Mouse (Mus musculus) MEL (cell line): ENCODE data around the gene Fbxw2. TPM values are rescaled to one million over a fixed set of nuclear protein-coding genes. Genes with fewer than 3 reads are reported as not detected.

Source experiments
- DNase-seq: peaks from one replicate; pipeline ENCODE4 v3.0.0; 2011; ENCODE audit warnings: low read depth, low spot score
- H3K27ac ChIP-seq: 2 replicates; pipeline ENCODE4 v1.5.1; 2012; ENCODE audit warnings: low read depth, mild to moderate bottlenecking, control low read depth, low read length, moderate library complexity; ENCODE audit not compliant: control insufficient read depth
- H3K27me3 ChIP-seq, 2 experiments: fragments of 150-350 bp in 1 of 2; sonication (generic) in 1 of 2; 2 replicates each; pipeline ENCODE4 v1.6.1; 2012; ENCODE audit warnings: low read length in 2 of 2, mild to moderate bottlenecking in 2 of 2, improper control_type of control experiment in 1 of 2, moderate library complexity in 1 of 2; ENCODE audit not compliant: insufficient read depth in 2 of 2, control insufficient read depth in 1 of 2
- H3K36me3 ChIP-seq, 2 experiments: 2 replicates each; pipeline ENCODE4 v1.6.1; 2012 to 2014; ENCODE audit warnings: low read length in 2 of 2, improper control_type of control experiment in 1 of 2, inconsistent platforms in 1 of 2, mild to moderate bottlenecking in 1 of 2; ENCODE audit not compliant: insufficient read depth in 2 of 2, control insufficient read depth in 1 of 2
- H3K4me1 ChIP-seq, 2 experiments: fragments of 150-350 bp in 1 of 2; sonication (generic) in 1 of 2; 2 replicates each; pipeline ENCODE4 v1.6.1; 2012; ENCODE audit warnings: low read length in 2 of 2, improper control_type of control experiment in 1 of 2, mild to moderate bottlenecking in 1 of 2; ENCODE audit not compliant: insufficient read depth in 2 of 2, control insufficient read depth in 1 of 2
- H3K4me3 ChIP-seq, 2 experiments: fragments of 150-350 bp in 1 of 2; sonication (generic) in 1 of 2; 2 replicates each; pipeline ENCODE4 v1.5.1; 2012; ENCODE audit warnings: low read depth in 2 of 2, low read length in 2 of 2, mild to moderate bottlenecking in 2 of 2, moderate library complexity in 2 of 2, control low read depth in 1 of 2, improper control_type of control experiment in 1 of 2; ENCODE audit not compliant: control insufficient read depth in 1 of 2, insufficient read depth in 1 of 2
- H3K79me2 ChIP-seq: 2 replicates; pipeline ENCODE4 v1.6.1; 2012; ENCODE audit warnings: mild to moderate bottlenecking, low read length, moderate library complexity; ENCODE audit not compliant: control insufficient read depth, poor library complexity, insufficient read depth
- H3K9ac ChIP-seq: 2 replicates; pipeline ENCODE4 v1.6.1; 2012; ENCODE audit warnings: low read depth, mild to moderate bottlenecking, control low read depth, low read length, moderate library complexity; ENCODE audit not compliant: control insufficient read depth, poor library complexity, severe bottlenecking
- H3K9me3 ChIP-seq: fragments of 150-350 bp; sonication (generic); replicated peaks from 2 replicates; pipeline ENCODE4 v1.6.1; 2012; ENCODE audit warnings: mild to moderate bottlenecking, low read length, improper control_type of control experiment, moderate library complexity; ENCODE audit not compliant: insufficient read depth
- BHLHE40 ChIP-seq: IDR thresholded peaks from 2 replicates; pipeline ENCODE4 v1.6.1; 2012; ENCODE audit warnings: low read depth, mild to moderate bottlenecking, inconsistent platforms, low read length, improper control_type of control experiment, borderline replicate concordance
- CHD1 ChIP-seq: IDR thresholded peaks from 2 replicates; pipeline ENCODE4 v1.6.1; 2012; ENCODE audit warnings: low read depth, mild to moderate bottlenecking, inconsistent platforms, low read length, improper control_type of control experiment
- CHD2 ChIP-seq: IDR thresholded peaks from 2 replicates; pipeline ENCODE4 v1.6.1; 2011; ENCODE audit warnings: low read length, improper control_type of control experiment
- E2F4 ChIP-seq: IDR thresholded peaks from 2 replicates; pipeline ENCODE4 v1.6.1; 2011; ENCODE audit warnings: low read depth, low read length, improper control_type of control experiment, borderline replicate concordance
- ELF1 ChIP-seq: IDR thresholded peaks from 2 replicates; pipeline ENCODE4 v1.6.1; 2014; ENCODE audit warnings: low read depth, mild to moderate bottlenecking, inconsistent platforms, low read length, improper control_type of control experiment, moderate library complexity
- EP300 ChIP-seq, 2 experiments: IDR thresholded peaks; 2 replicates each; pipeline ENCODE4 v1.6.1; 2011; ENCODE audit warnings: improper control_type of control experiment in 2 of 2, low read length in 2 of 2, low read depth in 1 of 2, mild to moderate bottlenecking in 1 of 2
- ETS1 ChIP-seq: IDR thresholded peaks from 2 replicates; pipeline ENCODE4 v1.6.1; 2012; ENCODE audit warnings: low read depth, mild to moderate bottlenecking, inconsistent platforms, low read length, improper control_type of control experiment, moderate library complexity
- GATA1 ChIP-seq: IDR thresholded peaks from 2 replicates; pipeline ENCODE4 v1.6.1; 2011; ENCODE audit warnings: low read depth, low read length, improper control_type of control experiment
- HCFC1 ChIP-seq: IDR thresholded peaks from 2 replicates; pipeline ENCODE4 v1.6.1; 2012; ENCODE audit warnings: low read depth, mild to moderate bottlenecking, inconsistent platforms, low read length, improper control_type of control experiment, moderate library complexity
- JUND ChIP-seq: IDR thresholded peaks from 2 replicates; pipeline ENCODE4 v1.6.1; 2011; ENCODE audit warnings: low read depth, mild to moderate bottlenecking, improper control_type of control experiment, low read length
- KAT2A ChIP-seq: conservative IDR thresholded peaks from 2 replicates; pipeline ENCODE4 v1.6.1; 2012; ENCODE audit warnings: low read depth, low read length, improper control_type of control experiment, inconsistent platforms
- MAX ChIP-seq: IDR thresholded peaks from 2 replicates; pipeline ENCODE4 v1.6.1; 2011; ENCODE audit warnings: low read length, improper control_type of control experiment
- MEF2A ChIP-seq: IDR thresholded peaks from 2 replicates; pipeline ENCODE4 v1.6.1; 2014; ENCODE audit warnings: low read depth, mild to moderate bottlenecking, inconsistent platforms, low read length, improper control_type of control experiment; ENCODE audit not compliant: poor library complexity, insufficient replicate concordance, severe bottlenecking; ENCODE audit errors: extremely low read depth
- MXI1 ChIP-seq: IDR thresholded peaks from 2 replicates; pipeline ENCODE4 v1.6.1; 2011; ENCODE audit warnings: mild to moderate bottlenecking, low read depth, low read length, improper control_type of control experiment
- MYC ChIP-seq: IDR thresholded peaks from 2 replicates; pipeline ENCODE4 v1.6.1; 2011; ENCODE audit warnings: low read depth, mild to moderate bottlenecking, low read length, improper control_type of control experiment, moderate library complexity
- NELFE ChIP-seq: IDR thresholded peaks from 2 replicates; pipeline ENCODE4 v1.6.1; 2011; ENCODE audit warnings: low read depth, low read length, improper control_type of control experiment
- NRF1 ChIP-seq: IDR thresholded peaks from 2 replicates; pipeline ENCODE4 v1.6.1; 2014; ENCODE audit warnings: low read depth, mild to moderate bottlenecking, inconsistent platforms, low read length, improper control_type of control experiment, moderate library complexity; ENCODE audit not compliant: poor library complexity, insufficient read depth, severe bottlenecking
- POLR2A ChIP-seq, 2 experiments: IDR thresholded peaks; 2 replicates each; pipeline ENCODE4 v1.6.1; 2011 to 2012; ENCODE audit warnings: low read length in 2 of 2, mild to moderate bottlenecking in 2 of 2, control low read depth in 1 of 2, improper control_type of control experiment in 1 of 2, low read depth in 1 of 2, moderate library complexity in 1 of 2; ENCODE audit not compliant: control insufficient read depth in 1 of 2, insufficient read depth in 1 of 2, poor library complexity in 1 of 2
- RAD21 ChIP-seq: IDR thresholded peaks from 2 replicates; pipeline ENCODE4 v1.6.1; 2011; ENCODE audit warnings: mild to moderate bottlenecking, low read depth, low read length, improper control_type of control experiment
- RCOR1 ChIP-seq: IDR thresholded peaks from 2 replicates; pipeline ENCODE4 v1.6.1; 2012; ENCODE audit warnings: low read depth, mild to moderate bottlenecking, inconsistent platforms, low read length, improper control_type of control experiment
- SIN3A ChIP-seq: IDR thresholded peaks from 2 replicates; pipeline ENCODE4 v1.6.1; 2012; ENCODE audit warnings: low read length, improper control_type of control experiment, inconsistent platforms
- SMC3 ChIP-seq: IDR thresholded peaks from 2 replicates; pipeline ENCODE4 v1.6.1; 2011; ENCODE audit warnings: low read depth, low read length, improper control_type of control experiment
- TAL1 ChIP-seq: IDR thresholded peaks from 2 replicates; pipeline ENCODE4 v1.6.1; 2012; ENCODE audit warnings: mild to moderate bottlenecking, inconsistent platforms, low read length, moderate library complexity, mixed read lengths
- TBP ChIP-seq: IDR thresholded peaks from 2 replicates; pipeline ENCODE4 v1.8.0; 2011; ENCODE audit warnings: low read depth, low read length, improper control_type of control experiment
- TCF12 ChIP-seq: IDR thresholded peaks from 2 replicates; pipeline ENCODE4 v1.6.1; 2014; ENCODE audit warnings: low read depth, mild to moderate bottlenecking, inconsistent platforms, low read length, improper control_type of control experiment, moderate library complexity
- UBTF ChIP-seq: IDR thresholded peaks from 2 replicates; pipeline ENCODE4 v1.6.1; 2012; ENCODE audit warnings: low read depth, mild to moderate bottlenecking, inconsistent platforms, low read length, improper control_type of control experiment, moderate library complexity, borderline replicate concordance; ENCODE audit not compliant: insufficient read depth
- USF1 ChIP-seq: IDR thresholded peaks from 2 replicates; pipeline ENCODE4 v1.6.1; 2014; ENCODE audit warnings: low read depth, mild to moderate bottlenecking, inconsistent platforms, low read length, improper control_type of control experiment, moderate library complexity
- USF2 ChIP-seq, 2 experiments: IDR thresholded peaks; 2 replicates each; pipeline ENCODE4 v1.6.1; 2011 to 2012; ENCODE audit warnings: improper control_type of control experiment in 2 of 2, low read length in 2 of 2, borderline replicate concordance in 1 of 2, inconsistent platforms in 1 of 2, low read depth in 1 of 2, mild to moderate bottlenecking in 1 of 2; ENCODE audit not compliant: insufficient read depth in 1 of 2
- ZKSCAN1 ChIP-seq: IDR thresholded peaks from 2 replicates; pipeline ENCODE4 v1.6.1; 2012; ENCODE audit warnings: low read depth, mild to moderate bottlenecking, inconsistent platforms, low read length, improper control_type of control experiment, moderate library complexity
- ZMIZ1 ChIP-seq: IDR thresholded peaks from 2 replicates; pipeline ENCODE4 v1.6.1; 2012; ENCODE audit warnings: low read depth, mild to moderate bottlenecking, inconsistent platforms, low read length, improper control_type of control experiment, moderate library complexity
- polyA plus RNA-seq, 2 experiments: library from polyadenylated mRNA; stranded (reverse) in 1 of 2; unstranded in 1 of 2; fragments of >175 nt in 1 of 2; fragments of >200 nt in 1 of 2; gene quantifications; 2 replicates each; pipeline versions ENCODE4 v1.2.1 to v1.2.4; 2012; ENCODE audit warnings: low replicate concordance in 2 of 2, low read depth in 1 of 2; ENCODE audit not compliant: insufficient read length in 2 of 2, insufficient read depth in 1 of 2, missing spikeins in 1 of 2
- total RNA-seq: library from RNA; depleted of rRNA; stranded (reverse); fragments of 300-350 nt; gene quantifications from 2 replicates; pipeline ENCODE4 v1.2.3, GENCODE M21; 2012

The Fbxw2 gene
- total and polyA plus RNA-seq, 3 experiments: 43.7 to 101 (median 49.7) TPM

- Histone ChIP-seq H3K79me2 (peaks cover 51% of the 10 kb centered on the region), H3K4me3 (peak overlapping the region in 1 of 2 experiments; percentile 19; a peak in 1 of 4 replicates), H3K27ac (no peak overlapping the region), H3K4me1 (peaks cover 26 to 36% of the 10 kb centered on the region in 2 experiments), H3K9ac (no peak overlapping the region), H3K27me3 (no peaks in the 10 kb centered on the region), H3K9me3 (no peaks in the 10 kb centered on the region), H3K36me3 (peaks cover 5 to 67% of the 10 kb centered on the region in 2 experiments)
- TF ChIP-seq POLR2A (IDR thresholded peaks at IDR 0.05; ENCODE audit: control insufficient read depth in 1 of 2, insufficient read depth in 1 of 2, low read depth in 1 of 2, low read length in 2 of 2, poor library complexity in 1 of 2) (no peak), CHD2 (no peak), MEF2A (peak; percentile 63; the same call in 1 of the 2 replicates), E2F4 (no peak), ZKSCAN1 (no peak), GATA1 (peak; percentile 65), SIN3A (peak; percentile 80), RAD21 (no peak), ZMIZ1 (no peak; the same call in 1 of the 2 replicates), CHD1 (no peak), TAL1 (peak; percentile 81), RCOR1 (0 out of 2 replicates have a peak, but pooled peaks have one; percentile 19), SMC3 (no peak), HCFC1 (no peak), UBTF (no peak), MAX (peak; percentile 76), ELF1 (no peak), USF2 (IDR thresholded peaks at IDR 0.05; ENCODE audit: borderline replicate concordance in 1 of 2, insufficient read depth in 1 of 2, low read depth in 1 of 2, low read length in 2 of 2) (0 out of 4 replicates have a peak, but pooled peaks of 1 of the 2 experiments have one; percentile 43), JUND (no peak), EP300 (IDR thresholded peaks at IDR 0.05; ENCODE audit: low read depth in 1 of 2, low read length in 2 of 2) (peak; percentile 63 to 76; a peak in 3 of 4 replicates), ETS1 (peak; percentile 88), MXI1 (peak; percentile 94), KAT2A (no peak; the same call in 1 of the 2 replicates), TBP (no peak), NRF1 (no peak), TCF12 (peak; percentile 87), NELFE (no peak), BHLHE40 (peak; percentile 80), MYC (peak; percentile 48; the same call in 1 of the 2 replicates), USF1 (peak; percentile 85)
- peak; percentile 75 for DNase-seq
These were observed 21.3 kb downstream of the Fbxw2 start for GRCm38 (mm10) chr2:34804815-34805214.
